Mouse (Mus musculus) cerebellum, adult 2 months (tissue): Measurements from ENCODE around the gene Carf. TPM values are rescaled to one million over a fixed set of nuclear protein-coding genes. Genes with fewer than 3 reads are reported as not detected.
"Not testable (repeated sequence)": the region's sequence is repeated elsewhere in the genome, so short reads cannot be mapped to it uniquely, and the experiment has no call there.

ENCODE experiments used
- DNase-seq, 2 experiments: peaks; one replicate each; pipeline ENCODE4 v3.0.0; 2021
- H3K27ac ChIP-seq: fragments of 200-500 bp; 2 replicates; pipeline ENCODE4 v1.5.1; 2012; ENCODE audit warnings: low read length, control low read depth, inconsistent platforms; ENCODE audit not compliant: insufficient read depth
- H3K27me3 ChIP-seq: fragments of 200-500 bp; 2 replicates; pipeline ENCODE4 v1.6.1; 2012; ENCODE audit warnings: inconsistent platforms, mild to moderate bottlenecking, low read length, moderate library complexity; ENCODE audit not compliant: control insufficient read depth, insufficient read depth
- H3K4me1 ChIP-seq: fragments of 200-500 bp; 2 replicates; pipeline ENCODE4 v1.6.1; 2011; ENCODE audit warnings: low read length; ENCODE audit not compliant: control insufficient read depth, insufficient read depth
- H3K4me3 ChIP-seq: fragments of 200-500 bp; replicated peaks from 2 replicates; pipeline ENCODE3; 2011; ENCODE audit warnings: mild to moderate bottlenecking, low read depth, low read length, control low read depth; ENCODE audit not compliant: insufficient read depth
- CTCF ChIP-seq: fragments of 200-500 bp; IDR thresholded peaks from 2 replicates; pipeline ENCODE4 v1.5.1; 2011; ENCODE audit warnings: low read depth, mild to moderate bottlenecking, control low read depth, low read length, moderate library complexity, borderline replicate concordance; ENCODE audit not compliant: insufficient read depth
- POLR2A ChIP-seq: fragments of 200-500 bp; IDR thresholded peaks from 2 replicates; pipeline ENCODE4 v1.6.1; 2011; ENCODE audit warnings: low read length, control low read depth, borderline replicate concordance; ENCODE audit not compliant: insufficient read depth
- WGBS: fragments of 180-500 bp; shearing (Covaris S2); methylation state at CpG from one replicate; pipeline ENCODE4 v1.1.7; 2018; 5-methylcytosine and 5-hydroxymethylcytosine counted together
- polyA plus RNA-seq: library from polyadenylated mRNA; depleted of rRNA; stranded (reverse); fragments of >200 nt; gene quantifications from 2 replicates; pipeline ENCODE4 v1.2.3, GENCODE M21; 2012

The Carf gene
- polyA plus RNA-seq, 1 experiment, result 9.7 TPM

DNA sequence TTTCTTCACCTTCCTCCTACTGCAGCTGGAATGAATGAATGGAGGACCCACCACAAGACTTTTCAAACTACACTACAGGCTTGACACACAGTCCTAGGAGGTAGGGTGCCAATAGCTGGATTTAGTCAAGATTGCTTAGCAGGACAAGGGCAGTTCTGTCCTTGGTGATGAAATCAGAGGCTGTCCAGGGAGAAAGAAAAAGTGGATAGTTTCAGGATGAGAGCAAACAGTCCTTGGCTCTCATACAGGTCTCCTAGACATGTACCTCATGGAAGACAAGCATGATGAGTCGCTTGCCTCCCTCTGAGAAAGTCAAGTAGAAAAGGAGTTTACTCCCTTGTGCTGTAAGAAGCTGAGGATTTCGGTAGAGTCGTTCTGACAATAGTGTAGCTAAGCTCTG lies 65.6 kb downstream of the Carf start:
- no peak for DNase-seq
- no peak overlapping the region for H3K4me3 ChIP-seq
- H3K27ac ChIP-seq, result no peak overlapping the region
- TF ChIP-seq CTCF, result no peak
- TF ChIP-seq POLR2A, result no peak
- WGBS, result 89% methylated on average over 3 of the region's 3 CpGs
- H3K27me3 ChIP-seq, result no peaks in the 10 kb centered on the region
- H3K4me1 ChIP-seq, result no peaks in the 10 kb centered on the region

DNA sequence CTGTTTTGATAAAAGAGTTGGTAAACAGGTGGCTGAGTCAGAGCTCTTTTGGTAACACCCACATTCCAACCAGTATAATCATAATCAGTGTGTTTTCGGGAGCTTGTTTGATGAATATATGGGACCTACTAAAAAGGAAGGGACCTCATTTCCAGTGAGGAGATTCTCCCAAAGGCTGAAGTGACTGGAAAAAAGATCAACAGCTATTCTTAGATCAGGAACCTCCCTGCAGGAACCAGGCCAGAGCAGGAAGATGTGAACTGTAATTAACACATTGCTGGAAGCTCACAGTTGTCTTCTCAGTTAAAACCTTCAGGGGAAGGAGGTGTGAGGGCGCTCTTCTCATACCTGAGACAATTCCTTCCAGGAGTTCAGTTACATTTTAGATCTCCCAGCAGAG lies 71.6 kb downstream of the Carf start:
- TF ChIP-seq CTCF (no peak), POLR2A (no peak)
- 81% methylated on average over 2 of the region's 2 CpGs for WGBS
- no peak overlapping the region for H3K27ac ChIP-seq

GRCm38 (mm10) chr1:60170251-60170650 lies 72.2 kb downstream of the Carf start:
- Histone ChIP-seq H3K4me3 (no peak overlapping the region), H3K4me1 (no peaks in the 10 kb centered on the region), H3K27ac (no peak overlapping the region), H3K27me3 (no peaks in the 10 kb centered on the region)
- TF ChIP-seq CTCF (no peak), POLR2A (no peak)
- WGBS, result 63% methylated on average over 2 of the region's 2 CpGs
- DNase-seq, result no peak

More for the DNA sequence above, 71.6 kb downstream of the Carf start:
- H3K4me3 ChIP-seq, result no peak overlapping the region
- no peak for DNase-seq
- no peaks in the 10 kb centered on the region for H3K27me3 ChIP-seq
- H3K4me1 ChIP-seq, result no peaks in the 10 kb centered on the region

DNA sequence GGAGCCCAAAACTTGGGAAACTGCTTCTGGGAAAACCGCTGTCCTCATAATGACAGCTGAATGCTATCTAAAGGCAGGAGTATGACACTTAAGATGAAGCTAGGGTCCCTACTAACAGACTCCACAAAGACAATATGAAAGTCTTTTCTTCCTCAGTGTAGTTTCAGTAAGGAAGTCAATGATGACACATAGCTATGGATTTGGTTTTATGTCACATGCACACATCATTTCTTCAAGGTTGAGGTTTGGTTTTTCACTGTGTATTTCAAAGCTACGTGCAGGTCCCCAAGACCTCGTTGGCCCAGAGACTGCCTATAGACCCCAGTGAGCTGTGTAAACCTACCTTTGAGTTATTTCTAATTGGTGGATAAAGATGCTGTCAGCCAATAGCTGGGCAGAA lies 75.1 kb downstream of the Carf start:
- no peaks in the 10 kb centered on the region for H3K27me3 ChIP-seq
- H3K4me1 ChIP-seq, result no peaks in the 10 kb centered on the region
- H3K4me3 ChIP-seq, result no peak overlapping the region
- WGBS, result 88% methylated on average over 3 of the region's 3 CpGs
- DNase-seq, result no peak
- TF ChIP-seq POLR2A, result no peak
- no peak for TF ChIP-seq CTCF
- H3K27ac ChIP-seq, result no peak overlapping the region

DNA sequence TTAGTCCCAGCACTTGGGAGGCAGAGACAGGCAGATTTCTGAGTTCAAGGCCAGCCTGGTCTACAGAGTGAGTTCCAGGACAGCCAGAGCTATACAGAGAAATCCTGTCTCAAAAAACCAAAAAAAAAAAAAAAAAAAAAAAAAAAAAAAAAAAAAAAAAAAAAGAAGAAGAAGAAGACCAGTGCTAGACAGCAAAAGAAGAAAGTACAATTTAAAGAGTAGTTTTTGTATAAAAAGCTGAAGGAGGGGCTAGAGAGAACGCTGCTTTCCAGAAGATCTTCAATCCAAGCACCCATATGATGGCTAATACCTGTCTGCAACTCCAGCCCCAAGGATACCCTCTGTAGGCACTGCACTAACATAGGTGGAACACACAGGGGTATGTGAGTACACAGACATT lies 79.8 kb downstream of the Carf start:
- DNase-seq, H3K4me1 ChIP-seq, H3K27me3 ChIP-seq, H3K27ac ChIP-seq, H3K4me3 ChIP-seq: not testable (repeated sequence)
- 86% methylated on average over 1 of the region's 1 CpGs for WGBS

DNA sequence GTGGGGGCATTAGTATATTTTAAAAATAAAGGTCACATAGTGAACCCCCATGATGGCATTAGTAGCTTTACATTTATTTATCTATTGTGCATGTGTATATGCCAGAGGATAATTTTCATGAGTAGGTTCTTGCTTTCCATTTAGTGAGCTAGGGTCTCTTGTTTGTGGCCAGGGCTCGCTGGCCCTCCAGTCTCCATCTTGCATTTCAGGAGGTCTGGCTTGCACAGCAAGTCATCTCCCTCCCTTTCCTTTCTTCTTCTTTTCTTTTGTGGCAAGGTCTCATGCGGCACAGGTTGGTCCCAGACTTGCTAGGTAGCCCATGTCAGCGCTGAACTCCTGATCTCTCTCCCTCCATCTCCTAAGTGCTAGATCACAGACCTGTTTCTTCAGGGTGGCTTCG lies 81.3 kb downstream of the Carf start:
- peak overlapping the region; percentile 47 for H3K4me3 ChIP-seq
- TF ChIP-seq CTCF (no peak), POLR2A (no peak)
- 30% methylated on average over 4 of the region's 4 CpGs for WGBS
- no peak overlapping the region for H3K27ac ChIP-seq
- no peaks in the 10 kb centered on the region for H3K27me3 ChIP-seq
- H3K4me1 ChIP-seq, result no peaks in the 10 kb centered on the region; the same call in 1 of the 2 replicates
- peak in 1 of 2 experiments; percentile 11 for DNase-seq

DNA sequence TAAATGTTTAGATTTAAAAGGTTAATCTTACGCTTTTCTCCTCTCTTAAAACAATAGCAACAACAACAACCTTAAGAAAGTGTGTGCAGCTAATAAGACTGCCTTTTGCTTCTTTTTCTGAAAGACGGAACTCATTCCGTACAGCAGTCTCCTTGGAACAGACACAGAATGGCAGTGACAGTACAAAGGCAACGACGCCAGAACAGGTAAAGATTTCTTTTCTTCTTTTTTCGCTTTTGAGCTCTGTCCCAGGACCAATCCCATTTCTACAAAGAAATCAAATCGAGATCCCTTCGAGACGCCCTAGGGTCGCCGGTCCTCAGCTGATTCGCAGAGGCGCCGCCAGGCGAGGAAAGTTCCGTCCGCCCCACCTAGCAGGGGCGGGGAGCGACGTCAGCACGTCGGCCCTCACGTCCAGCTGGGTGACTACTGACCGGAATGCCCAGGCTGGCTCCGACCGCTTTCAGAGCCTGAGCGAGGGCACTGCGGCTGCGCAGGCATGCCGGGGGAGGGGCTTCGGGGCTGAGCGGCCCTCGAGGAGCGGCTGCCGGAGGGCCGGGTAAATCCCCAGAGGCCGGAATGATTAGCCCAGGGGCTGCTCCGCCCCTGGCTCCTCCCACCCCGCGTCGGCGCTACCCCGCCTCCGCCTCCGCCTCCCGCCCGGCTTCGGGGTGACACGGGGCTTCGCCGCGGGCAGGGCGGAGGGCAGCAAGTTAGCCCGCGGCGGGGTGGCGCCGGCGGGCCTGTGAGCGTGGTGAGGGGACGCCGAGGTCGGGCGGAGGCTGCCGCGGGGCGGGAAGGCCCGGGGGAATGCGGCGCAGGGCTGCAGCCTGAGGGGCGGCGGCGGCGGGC lies 82.1 kb downstream of the Carf start, which contains the start of gene Nbeal1:
Gene Nbeal1 (plus strand): TSS at position 668 of the 852 bp plus-strand sequence.
- peak; percentile 99 for DNase-seq
- Histone ChIP-seq H3K4me3 (peak within 1 kb of the TSS; percentile 100), H3K4me1 (no peaks in the 10 kb centered on the region; the same call in 1 of the 2 replicates), H3K27me3 (no peaks in the 10 kb centered on the region), H3K27ac (peak within 1 kb of the TSS; percentile 47)
- under 1% methylated on average over 73 of the region's 74 CpGs for WGBS
- 0 out of 2 replicates have a peak, but pooled peaks have one; percentile 0 for TF ChIP-seq CTCF
- peak; percentile 92 for TF ChIP-seq POLR2A

DNA sequence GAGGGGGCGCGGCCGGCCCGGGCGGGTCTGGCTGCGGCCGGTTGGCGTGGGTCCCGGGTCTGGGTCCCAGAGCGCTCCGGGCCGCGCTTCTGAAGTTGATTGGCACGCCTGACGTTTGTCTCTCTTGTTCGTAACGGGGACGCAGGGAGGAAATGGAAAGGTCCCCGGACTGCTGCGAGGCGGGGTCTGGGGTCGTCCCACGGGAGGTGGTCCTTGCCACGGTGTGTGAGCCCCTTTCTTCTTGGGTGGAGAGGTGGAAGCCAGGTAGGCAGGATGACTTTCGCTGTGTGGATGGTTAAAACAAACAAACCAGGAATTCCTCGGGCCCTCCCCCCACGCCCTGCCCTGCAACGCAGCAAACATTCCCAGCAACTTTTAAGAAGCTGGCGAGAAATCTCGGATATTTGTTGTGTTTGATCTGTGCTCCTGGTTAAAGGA lies 82.8 kb downstream of the Carf start:
- no peak for DNase-seq
- under 1% methylated on average over 30 of the region's 30 CpGs for WGBS

More for the DNA sequence above, 82.8 kb downstream of the Carf start:
- no peaks in the 10 kb centered on the region; the same call in 1 of the 2 replicates for H3K4me1 ChIP-seq
- TF ChIP-seq CTCF (no peak), POLR2A (no peak)
- H3K4me3 ChIP-seq, result peak overlapping the region; percentile 100
- H3K27me3 ChIP-seq, result no peaks in the 10 kb centered on the region
- H3K27ac ChIP-seq, result peak overlapping the region; percentile 47
